Mouse (Mus musculus) heart, adult 2 months (tissue): ENCODE measurements around the gene Fgf3.

Source experiments
- CTCF ChIP-seq: fragments of 200-600 bp; IDR thresholded peaks from 2 replicates; pipeline ENCODE4 v1.8.1; 2022; ENCODE audit warnings: antibody characterized with exemption, mild to moderate bottlenecking, moderate library complexity
- EP300 ChIP-seq: fragments of 200-500 bp; IDR thresholded peaks from 2 replicates; pipeline ENCODE4 v1.6.1; 2011; ENCODE audit warnings: low read depth, low read length, control low read depth; ENCODE audit not compliant: insufficient read depth

- TF ChIP-seq EP300: no peak
- no peak for TF ChIP-seq CTCF
Observed at GRCm38 (mm10) chr7:144867602-144868001, 29.7 kb downstream of the Fgf3 start.
